In genomic region chr3:86317636-86318035, GRCm38 (mm10) we compare ENCODE assay signal across 8 mouse cellular contexts.
"Had no signal": no experiment of that assay in that cellular context is flagged by ENCODE, and none has a peak within 500 bp of the region (broad histone marks: within the 10 kb centered on the region; RNA-seq: fewer than 3 reads in every experiment).

No protein-coding gene starts in this region.

- DNase-seq: kidney, postnatal 25 days; layer of hippocampus, postnatal 36 days; liver, embryonic 13.5 days; lung, adult 2 months; lung, postnatal 14 days; midbrain, embryonic 14.5 days; thymus, adult 2 months; thymus, postnatal 25 days had no signal
